Mouse (Mus musculus): ENCODE measurements around the gene Ap2b1. TPM values are rescaled to one million over a fixed set of nuclear protein-coding genes. Genes with fewer than 3 reads are reported as not detected.

Gene Ap2b1
- polyA plus RNA-seq, 2 experiments: 11.7 to 20.9 TPM

- H3K36me3 ChIP-seq (replicated peaks; ENCODE audit: control insufficient read depth, insufficient read depth, low read depth): no peaks in the 10 kb centered on the region
- H3K4me1 ChIP-seq (replicated peaks; ENCODE audit: control insufficient read depth in 2 of 2, insufficient read depth in 2 of 2, low read length in 1 of 2): peaks cover 0 to 3% of the 10 kb centered on the region in 2 experiments; a peak in 2 of 4 replicates
- TF ChIP-seq CTCF (IDR thresholded peaks at IDR 0.05; ENCODE audit: low read depth) (no peak), EP300 (IDR thresholded peaks at IDR 0.05; ENCODE audit: low read depth) (no peak)
- peaks cover 18% of the 10 kb centered on the region for H3K27me3 ChIP-seq (ENCODE audit: control insufficient read depth, insufficient read depth, low read length)
- no peak for DNase-seq (ENCODE audit: low read depth in 3 of 3, low spot score in 3 of 3)
- H3K9me3 ChIP-seq (ENCODE audit: control insufficient read depth, low read length): no peaks in the 10 kb centered on the region
- no peak overlapping the region for H3K27ac ChIP-seq
- H3K4me2 ChIP-seq (ENCODE audit: low read depth): no peak overlapping the region
- H3K9ac ChIP-seq (replicated peaks): no peak overlapping the region
- no peak overlapping the region for H3K4me3 ChIP-seq (ENCODE audit: insufficient read depth in 1 of 2, low read depth in 2 of 2, low read length in 2 of 2)
- no peak for ATAC-seq (ENCODE audit: insufficient read depth)
Observed at GRCm38 (mm10) chr11:83448927-83449236, 150.1 kb downstream of the Ap2b1 start.

- no peak overlapping the region for H3K9ac ChIP-seq (replicated peaks)
- no peaks in the 10 kb centered on the region for H3K36me3 ChIP-seq (replicated peaks; ENCODE audit: control insufficient read depth, insufficient read depth, low read depth)
- peaks cover under 1 to 5% of the 10 kb centered on the region in 2 experiments; a peak in 3 of 4 replicates for H3K4me1 ChIP-seq (replicated peaks; ENCODE audit: control insufficient read depth in 2 of 2, insufficient read depth in 2 of 2, low read length in 1 of 2)
- no peaks in the 10 kb centered on the region for H3K9me3 ChIP-seq (ENCODE audit: control insufficient read depth, low read length)
- no peak overlapping the region for H3K4me3 ChIP-seq (ENCODE audit: insufficient read depth in 1 of 2, low read depth in 2 of 2, low read length in 2 of 2)
- DNase-seq (ENCODE audit: low read depth in 3 of 3, low spot score in 3 of 3) (no peak), ATAC-seq (ENCODE audit: insufficient read depth) (no peak)
- no peak overlapping the region for H3K4me2 ChIP-seq (ENCODE audit: low read depth)
- peaks cover 14% of the 10 kb centered on the region for H3K27me3 ChIP-seq (ENCODE audit: control insufficient read depth, insufficient read depth, low read length)
- WGBS (ENCODE audit: insufficient replicate concordance): 33% methylated on average over 4 of the region's 4 CpGs
- no peak overlapping the region for H3K27ac ChIP-seq
- TF ChIP-seq CTCF (IDR thresholded peaks at IDR 0.05; ENCODE audit: low read depth) (no peak), EP300 (IDR thresholded peaks at IDR 0.05; ENCODE audit: low read depth) (no peak)
Observed at GRCm38 (mm10) chr11:83449298-83449697, 150.5 kb downstream of the Ap2b1 start.

GRCm38 (mm10) chr11:83450550-83450949 lies 151.7 kb downstream of the Ap2b1 start:
- DNase-seq (ENCODE audit: low read depth in 3 of 3, low spot score in 3 of 3): no peak
- H3K4me2 ChIP-seq (ENCODE audit: low read depth): no peak overlapping the region
- H3K9ac ChIP-seq (replicated peaks): no peak overlapping the region
- 32% methylated on average over 1 of the region's 1 CpGs for WGBS (ENCODE audit: insufficient replicate concordance)
- no peaks in the 10 kb centered on the region for H3K9me3 ChIP-seq (ENCODE audit: control insufficient read depth, low read length)
- H3K4me1 ChIP-seq (replicated peaks; ENCODE audit: control insufficient read depth in 2 of 2, insufficient read depth in 2 of 2, low read length in 1 of 2): peaks cover 4 to 17% of the 10 kb centered on the region in 2 experiments; a peak in 3 of 4 replicates
- peaks cover 2% of the 10 kb centered on the region for H3K27me3 ChIP-seq (ENCODE audit: control insufficient read depth, insufficient read depth, low read length)
- ATAC-seq (ENCODE audit: insufficient read depth): no peak
- TF ChIP-seq CTCF (IDR thresholded peaks at IDR 0.05; ENCODE audit: low read depth) (no peak), EP300 (IDR thresholded peaks at IDR 0.05; ENCODE audit: low read depth) (no peak)
- no peak overlapping the region for H3K4me3 ChIP-seq (ENCODE audit: insufficient read depth in 1 of 2, low read depth in 2 of 2, low read length in 2 of 2)
- H3K27ac ChIP-seq: no peak overlapping the region
- no peaks in the 10 kb centered on the region for H3K36me3 ChIP-seq (replicated peaks; ENCODE audit: control insufficient read depth, insufficient read depth, low read depth)

GRCm38 (mm10) chr11:83451281-83451680 lies 152.5 kb downstream of the Ap2b1 start:
- no peak for DNase-seq (ENCODE audit: low read depth in 3 of 3, low spot score in 3 of 3)
- TF ChIP-seq EP300 (IDR thresholded peaks at IDR 0.05; ENCODE audit: low read depth): no peak
- no peak for TF ChIP-seq CTCF (IDR thresholded peaks at IDR 0.05; ENCODE audit: low read depth)
- no peak overlapping the region for H3K4me3 ChIP-seq (ENCODE audit: insufficient read depth in 1 of 2, low read depth in 2 of 2, low read length in 2 of 2)
- no peaks in the 10 kb centered on the region for H3K36me3 ChIP-seq (replicated peaks; ENCODE audit: control insufficient read depth, insufficient read depth, low read depth)
- no peak for ATAC-seq (ENCODE audit: insufficient read depth)
- no peaks in the 10 kb centered on the region; the same call in none of the 2 replicates for H3K27me3 ChIP-seq (ENCODE audit: control insufficient read depth, insufficient read depth, low read length)
- H3K4me2 ChIP-seq (ENCODE audit: low read depth): no peak overlapping the region
- no peaks in the 10 kb centered on the region for H3K9me3 ChIP-seq (ENCODE audit: control insufficient read depth, low read length)
- peaks cover 4 to 22% of the 10 kb centered on the region in 2 experiments; a peak in 3 of 4 replicates for H3K4me1 ChIP-seq (replicated peaks; ENCODE audit: control insufficient read depth in 2 of 2, insufficient read depth in 2 of 2, low read length in 1 of 2)
- no peak overlapping the region for H3K27ac ChIP-seq
- no peak overlapping the region for H3K9ac ChIP-seq (replicated peaks)
- 65% methylated on average over 10 of the region's 10 CpGs for WGBS (ENCODE audit: insufficient replicate concordance)

GRCm38 (mm10) chr11:83454548-83454947 lies 155.7 kb downstream of the Ap2b1 start:
- TF ChIP-seq EP300 (IDR thresholded peaks at IDR 0.05; ENCODE audit: low read depth) (no peak), CTCF (IDR thresholded peaks at IDR 0.05; ENCODE audit: low read depth) (no peak)
- Histone ChIP-seq H3K4me3 (ENCODE audit: insufficient read depth in 1 of 2, low read depth in 2 of 2, low read length in 2 of 2) (no peak overlapping the region), H3K4me1 (replicated peaks; ENCODE audit: control insufficient read depth in 2 of 2, insufficient read depth in 2 of 2, low read length in 1 of 2) (peaks cover 4 to 20% of the 10 kb centered on the region in 2 experiments; a peak in 3 of 4 replicates), H3K9ac (replicated peaks) (no peak overlapping the region; the same call in 1 of the 2 replicates), H3K9me3 (ENCODE audit: control insufficient read depth, low read length) (no peaks in the 10 kb centered on the region), H3K27me3 (ENCODE audit: control insufficient read depth, insufficient read depth, low read length) (no peaks in the 10 kb centered on the region), H3K4me2 (ENCODE audit: low read depth) (no peak overlapping the region; the same call in 1 of the 2 replicates), H3K36me3 (replicated peaks; ENCODE audit: control insufficient read depth, insufficient read depth, low read depth) (no peaks in the 10 kb centered on the region), H3K27ac (no peak overlapping the region)
- ATAC-seq (ENCODE audit: insufficient read depth) (no peak), DNase-seq (ENCODE audit: low read depth in 3 of 3, low spot score in 3 of 3) (no peak)
- 3% methylated on average over 4 of the region's 4 CpGs for WGBS (ENCODE audit: insufficient replicate concordance)

Other genes starting within 250 kb of the Ap2b1 start
- gene Slfn2, start 233.9 kb upstream of the Ap2b1 start, polyA plus RNA-seq (2012; rRNA removed): 2.4 and 3.6 TPM in 2 replicates
- gene Slfn2, start 233.9 kb upstream of the Ap2b1 start, polyA plus RNA-seq (2014; fragmentation: Nextera tagmentation; extraction: Ambion mirVana): 7.4 and 8.8 TPM in 2 replicates
- gene Slfn1, start 182.2 kb upstream of the Ap2b1 start, polyA plus RNA-seq (2012; rRNA removed): 0.12 and 0.21 TPM in 2 replicates
- gene Slfn1, start 182.2 kb upstream of the Ap2b1 start, polyA plus RNA-seq (2014; fragmentation: Nextera tagmentation; extraction: Ambion mirVana): 0.08 and 0.28 TPM in 2 replicates
- gene Slfn4, start 123.8 kb upstream of the Ap2b1 start, polyA plus RNA-seq (2012; rRNA removed): 0.21 and 0.37 TPM in 2 replicates
- 0.10 and 0.25 TPM in 2 replicates for gene Slfn4, start 123.8 kb upstream of the Ap2b1 start, polyA plus RNA-seq (2014; fragmentation: Nextera tagmentation; extraction: Ambion mirVana)
- gene Slfn3, start 107.7 kb upstream of the Ap2b1 start, polyA plus RNA-seq (2012; rRNA removed): 1.3 and 2.6 TPM in 2 replicates
- gene Slfn3, start 107.7 kb upstream of the Ap2b1 start, polyA plus RNA-seq (2014; fragmentation: Nextera tagmentation; extraction: Ambion mirVana): 2.4 and 2.7 TPM in 2 replicates
- 11.4 and 15.4 TPM in 2 replicates for gene Slfn14, start 12.3 kb upstream of the Ap2b1 start, polyA plus RNA-seq (2012; rRNA removed)
- gene Slfn14, start 12.3 kb upstream of the Ap2b1 start, polyA plus RNA-seq (2014; fragmentation: Nextera tagmentation; extraction: Ambion mirVana): 29.3 and 30.4 TPM in 2 replicates
- gene Pex12, start 3.6 kb downstream of the Ap2b1 start, polyA plus RNA-seq (2012; rRNA removed): 3.1 and 3.4 TPM in 2 replicates
- 4.2 and 4.8 TPM in 2 replicates for gene Pex12, start 3.6 kb downstream of the Ap2b1 start, polyA plus RNA-seq (2014; fragmentation: Nextera tagmentation; extraction: Ambion mirVana)
- 0.31 and 0.35 TPM in 2 replicates for gene Rasl10b, start 110.1 kb downstream of the Ap2b1 start, polyA plus RNA-seq (2012; rRNA removed)
- gene Rasl10b, start 110.1 kb downstream of the Ap2b1 start, polyA plus RNA-seq (2014; fragmentation: Nextera tagmentation; extraction: Ambion mirVana): 0.06 and 0.13 TPM in 2 replicates
- not detected in 2 replicates for gene Gas2l2, start 130.4 kb downstream of the Ap2b1 start, polyA plus RNA-seq (2012; rRNA removed)
- not detected in 2 replicates for gene Gas2l2, start 130.4 kb downstream of the Ap2b1 start, polyA plus RNA-seq (2014; fragmentation: Nextera tagmentation; extraction: Ambion mirVana)
- 2.1 and 2.8 TPM in 2 replicates for gene 1700020L24Rik, start 138.7 kb downstream of the Ap2b1 start, polyA plus RNA-seq (2012; rRNA removed)
- gene 1700020L24Rik, start 138.7 kb downstream of the Ap2b1 start, polyA plus RNA-seq (2014; fragmentation: Nextera tagmentation; extraction: Ambion mirVana): 1.6 and 1.9 TPM in 2 replicates
- 0.31 and 0.34 TPM in 2 replicates for gene Mmp28, start 164.0 kb downstream of the Ap2b1 start, polyA plus RNA-seq (2012; rRNA removed)
- 0.10 and 0.24 TPM in 2 replicates for gene Mmp28, start 164.0 kb downstream of the Ap2b1 start, polyA plus RNA-seq (2014; fragmentation: Nextera tagmentation; extraction: Ambion mirVana)
- gene Taf15, start 174.1 kb downstream of the Ap2b1 start, polyA plus RNA-seq (2012; rRNA removed): 18.4 and 43.1 TPM in 2 replicates
- 1.9 and 2.2 TPM in 2 replicates for gene Taf15, start 174.1 kb downstream of the Ap2b1 start, polyA plus RNA-seq (2014; fragmentation: Nextera tagmentation; extraction: Ambion mirVana)
- not detected in 2 replicates for gene Heatr9, start 223.2 kb downstream of the Ap2b1 start, polyA plus RNA-seq (2012; rRNA removed)
- gene Heatr9, start 223.2 kb downstream of the Ap2b1 start, polyA plus RNA-seq (2014; fragmentation: Nextera tagmentation; extraction: Ambion mirVana): not detected in 2 replicates
- gene Ccl5, start 231.5 kb downstream of the Ap2b1 start, polyA plus RNA-seq (2012; rRNA removed): 0.39 and 0.42 TPM in 2 replicates
- gene Ccl5, start 231.5 kb downstream of the Ap2b1 start, polyA plus RNA-seq (2014; fragmentation: Nextera tagmentation; extraction: Ambion mirVana): 0.77 and 0.95 TPM in 2 replicates

Measured in liver, embryonic 14.5 days (tissue).